Mouse (Mus musculus): ENCODE results near the gene Trim46. TPM values are rescaled to one million over a fixed set of nuclear protein-coding genes. Genes with fewer than 3 reads are reported as not detected.

The Trim46 gene
- polyA plus RNA-seq, 1 experiment from 2014 or later, result 0.98 TPM

MicroRNAs encoded within 50 kb of the gene (microRNA counts, 519-probe panel; counts per million panel counts)
- 473 counts per million, percentile 71 among the panel's probes with 10 or more counts for microRNA mmu-miR-92b

Small RNAs within 50 kb of the gene (microRNA-seq; reads per million reads assigned to microRNA genes)
- 40.0 reads per million, percentile 36 among the genes with 10 or more reads in this experiment for gene Mir92b (ENCODE audit: borderline number of aligned reads)

Other genes with a start within 250 kb of the Trim46 start
- gene Rusc1, start 153.0 kb downstream of the Trim46 start, polyA plus RNA-seq (2015; fragmentation: Nextera tagmentation; extraction: Ambion mirVana), result 12.1 and 13.4 TPM in 2 replicates
- not detected in 2 replicates for gene Gm43738, start 145.2 kb downstream of the Trim46 start, polyA plus RNA-seq (2015; fragmentation: Nextera tagmentation; extraction: Ambion mirVana)
- 180 and 193 TPM in 2 replicates for gene Fdps, start 144.3 kb downstream of the Trim46 start, polyA plus RNA-seq (2015; fragmentation: Nextera tagmentation; extraction: Ambion mirVana)
- not detected in 2 replicates for gene Pklr, start 110.2 kb downstream of the Trim46 start, polyA plus RNA-seq (2015; fragmentation: Nextera tagmentation; extraction: Ambion mirVana)
- 1.4 and 1.9 TPM in 2 replicates for gene Hcn3, start 86.1 kb downstream of the Trim46 start, polyA plus RNA-seq (2015; fragmentation: Nextera tagmentation; extraction: Ambion mirVana)
- 18.1 and 22.3 TPM in 2 replicates for gene Clk2, start 81.5 kb downstream of the Trim46 start, polyA plus RNA-seq (2015; fragmentation: Nextera tagmentation; extraction: Ambion mirVana)
- gene Scamp3, start 68.8 kb downstream of the Trim46 start, polyA plus RNA-seq (2015; fragmentation: Nextera tagmentation; extraction: Ambion mirVana), result 130 and 131 TPM in 2 replicates
- 71.2 and 80.1 TPM in 2 replicates for gene Fam189b, start 63.2 kb downstream of the Trim46 start, polyA plus RNA-seq (2015; fragmentation: Nextera tagmentation; extraction: Ambion mirVana)
- 51.3 and 51.8 TPM in 2 replicates for gene Gba, start 43.4 kb downstream of the Trim46 start, polyA plus RNA-seq (2015; fragmentation: Nextera tagmentation; extraction: Ambion mirVana)
- gene Thbs3, start 31.1 kb downstream of the Trim46 start, polyA plus RNA-seq (2015; fragmentation: Nextera tagmentation; extraction: Ambion mirVana), result 4.9 and 6.2 TPM in 2 replicates
- gene Mtx1, start 19.2 kb downstream of the Trim46 start, polyA plus RNA-seq (2015; fragmentation: Nextera tagmentation; extraction: Ambion mirVana), result 206 and 223 TPM in 2 replicates
- gene Muc1, start 17.3 kb downstream of the Trim46 start, polyA plus RNA-seq (2015; fragmentation: Nextera tagmentation; extraction: Ambion mirVana), result 1.4 and 2.4 TPM in 2 replicates
- gene Krtcap2, start 343 bp downstream of the Trim46 start, polyA plus RNA-seq (2015; fragmentation: Nextera tagmentation; extraction: Ambion mirVana), result 304 and 318 TPM in 2 replicates
- 163 and 167 TPM in 2 replicates for gene Dpm3, start 13.0 kb upstream of the Trim46 start, polyA plus RNA-seq (2015; fragmentation: Nextera tagmentation; extraction: Ambion mirVana)
- 84.7 and 87.2 TPM in 2 replicates for gene Slc50a1, start 24.3 kb upstream of the Trim46 start, polyA plus RNA-seq (2015; fragmentation: Nextera tagmentation; extraction: Ambion mirVana)
- 12.4 and 13.2 TPM in 2 replicates for gene Efna1, start 34.8 kb upstream of the Trim46 start, polyA plus RNA-seq (2015; fragmentation: Nextera tagmentation; extraction: Ambion mirVana)
- 0.82 and 1.0 TPM in 2 replicates for gene Efna3, start 76.7 kb upstream of the Trim46 start, polyA plus RNA-seq (2015; fragmentation: Nextera tagmentation; extraction: Ambion mirVana)
- 5.3 and 6.0 TPM in 2 replicates for gene Efna4, start 91.7 kb upstream of the Trim46 start, polyA plus RNA-seq (2015; fragmentation: Nextera tagmentation; extraction: Ambion mirVana)
- 17.4 and 18.1 TPM in 2 replicates for gene Adam15, start 103.7 kb upstream of the Trim46 start, polyA plus RNA-seq (2015; fragmentation: Nextera tagmentation; extraction: Ambion mirVana)
- not detected in 2 replicates for gene Dcst2, start 115.7 kb upstream of the Trim46 start, polyA plus RNA-seq (2015; fragmentation: Nextera tagmentation; extraction: Ambion mirVana)
- gene Dcst1, start 118.9 kb upstream of the Trim46 start, polyA plus RNA-seq (2015; fragmentation: Nextera tagmentation; extraction: Ambion mirVana), result 0.10 and 0.14 TPM in 2 replicates
- 4.1 and 4.6 TPM in 2 replicates for gene Zbtb7b, start 148.5 kb upstream of the Trim46 start, polyA plus RNA-seq (2015; fragmentation: Nextera tagmentation; extraction: Ambion mirVana)
- not detected in 2 replicates for gene Lenep, start 156.5 kb upstream of the Trim46 start, polyA plus RNA-seq (2015; fragmentation: Nextera tagmentation; extraction: Ambion mirVana)
- gene Flad1, start 165.6 kb upstream of the Trim46 start, polyA plus RNA-seq (2015; fragmentation: Nextera tagmentation; extraction: Ambion mirVana), result 29.5 and 32.6 TPM in 2 replicates
- gene Cks1b, start 172.1 kb upstream of the Trim46 start, polyA plus RNA-seq (2015; fragmentation: Nextera tagmentation; extraction: Ambion mirVana), result 466 and 485 TPM in 2 replicates
- 37.2 and 44.7 TPM in 2 replicates for gene Shc1, start 172.1 kb upstream of the Trim46 start, polyA plus RNA-seq (2015; fragmentation: Nextera tagmentation; extraction: Ambion mirVana)
- 21.3 and 22.3 TPM in 2 replicates for gene Pygo2, start 183.9 kb upstream of the Trim46 start, polyA plus RNA-seq (2015; fragmentation: Nextera tagmentation; extraction: Ambion mirVana)
- 23.1 and 27.3 TPM in 2 replicates for gene Pbxip1, start 190.4 kb upstream of the Trim46 start, polyA plus RNA-seq (2015; fragmentation: Nextera tagmentation; extraction: Ambion mirVana)
- gene Pmvk, start 208.2 kb upstream of the Trim46 start, polyA plus RNA-seq (2015; fragmentation: Nextera tagmentation; extraction: Ambion mirVana), result 39.3 and 40.3 TPM in 2 replicates

Measured in thymus, postnatal 0 days (tissue).